Mouse (Mus musculus): ENCODE data around the gene Thbs3. TPM values are rescaled to one million over a fixed set of nuclear protein-coding genes. Genes with fewer than 3 reads are reported as not detected.

Gene Thbs3
- polyA plus RNA-seq, 2 experiments = 0.79 to 1.7 TPM

DNA sequence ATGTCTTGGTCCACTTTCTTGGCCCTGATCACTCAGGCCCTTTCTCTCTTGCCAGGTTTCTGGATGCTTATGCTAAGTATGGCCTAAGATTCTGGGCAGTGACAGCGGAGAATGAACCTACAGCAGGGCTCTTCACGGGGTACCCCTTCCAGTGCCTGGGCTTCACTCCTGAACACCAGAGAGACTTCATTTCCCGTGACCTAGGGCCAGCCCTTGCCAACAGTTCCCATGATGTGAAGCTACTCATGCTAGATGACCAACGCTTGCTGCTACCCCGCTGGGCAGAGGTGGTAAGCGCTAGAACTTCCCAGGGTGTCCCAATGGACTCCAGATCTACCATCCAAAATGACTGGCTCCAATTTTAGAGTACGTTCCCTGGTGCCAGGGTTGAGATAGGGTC, 8.9 kb upstream of the Thbs3 start:
- Histone ChIP-seq H3K4me3 (ENCODE audit: insufficient read depth in 1 of 2, low read depth in 2 of 2, low read length in 2 of 2) (no peak overlapping the region), H3K36me3 (replicated peaks; ENCODE audit: control insufficient read depth, insufficient read depth, low read depth) (peaks cover 18% of the 10 kb centered on the region), H3K9ac (replicated peaks) (no peak overlapping the region), H3K4me2 (ENCODE audit: low read depth) (no peak overlapping the region), H3K27me3 (ENCODE audit: control insufficient read depth, insufficient read depth, low read length) (no peaks in the 10 kb centered on the region), H3K27ac (no peak overlapping the region), H3K9me3 (ENCODE audit: control insufficient read depth, low read length) (no peaks in the 10 kb centered on the region), H3K4me1 (replicated peaks; ENCODE audit: control insufficient read depth in 2 of 2, insufficient read depth in 2 of 2, low read length in 1 of 2) (peaks cover 0 to 5% of the 10 kb centered on the region in 2 experiments; a peak in 3 of 4 replicates)
- 84% methylated on average over 7 of the region's 7 CpGs for WGBS (ENCODE audit: insufficient replicate concordance)
- TF ChIP-seq CTCF (IDR thresholded peaks at IDR 0.05; ENCODE audit: low read depth) = no peak
- TF ChIP-seq EP300 (IDR thresholded peaks at IDR 0.05; ENCODE audit: low read depth) = no peak
- DNase-seq (ENCODE audit: low read depth in 3 of 3, low spot score in 3 of 3) (no peak), ATAC-seq (ENCODE audit: insufficient read depth) (no peak)

DNA sequence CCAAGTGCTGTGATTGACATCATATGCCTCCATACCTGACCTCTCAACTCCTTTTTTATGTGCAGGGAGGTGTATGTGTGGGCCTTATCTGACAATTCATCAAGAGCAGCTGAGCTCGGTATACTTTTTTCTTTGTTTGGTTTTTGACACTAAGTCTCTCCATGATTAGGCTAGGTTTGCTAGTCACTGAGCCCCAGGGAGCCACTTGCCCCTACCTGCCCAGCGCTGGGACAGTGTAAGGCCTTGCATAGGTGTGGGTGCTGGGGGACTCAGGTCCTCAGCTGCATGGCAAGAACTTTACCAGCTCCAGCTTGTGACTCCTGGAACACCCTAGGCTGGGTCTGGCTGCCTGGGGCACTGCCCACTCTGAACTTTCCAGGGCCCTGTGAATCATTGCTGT, 8.3 kb upstream of the Thbs3 start:
- Histone ChIP-seq H3K36me3 (replicated peaks; ENCODE audit: control insufficient read depth, insufficient read depth, low read depth) (peaks cover 18% of the 10 kb centered on the region), H3K4me2 (ENCODE audit: low read depth) (no peak overlapping the region), H3K27me3 (ENCODE audit: control insufficient read depth, insufficient read depth, low read length) (no peaks in the 10 kb centered on the region), H3K4me1 (replicated peaks; ENCODE audit: control insufficient read depth in 2 of 2, insufficient read depth in 2 of 2, low read length in 1 of 2) (peaks cover 0 to 5% of the 10 kb centered on the region in 2 experiments; a peak in 3 of 4 replicates), H3K4me3 (ENCODE audit: insufficient read depth in 1 of 2, low read depth in 2 of 2, low read length in 2 of 2) (no peak overlapping the region), H3K27ac (no peak overlapping the region), H3K9me3 (ENCODE audit: control insufficient read depth, low read length) (no peaks in the 10 kb centered on the region), H3K9ac (replicated peaks) (no peak overlapping the region)
- 76% methylated on average over 2 of the region's 2 CpGs for WGBS (ENCODE audit: insufficient replicate concordance)
- DNase-seq (ENCODE audit: low read depth in 3 of 3, low spot score in 3 of 3) (no peak), ATAC-seq (ENCODE audit: insufficient read depth) (no peak)
- no peak for TF ChIP-seq EP300 (IDR thresholded peaks at IDR 0.05; ENCODE audit: low read depth)
- TF ChIP-seq CTCF (IDR thresholded peaks at IDR 0.05; ENCODE audit: low read depth) = no peak

DNA sequence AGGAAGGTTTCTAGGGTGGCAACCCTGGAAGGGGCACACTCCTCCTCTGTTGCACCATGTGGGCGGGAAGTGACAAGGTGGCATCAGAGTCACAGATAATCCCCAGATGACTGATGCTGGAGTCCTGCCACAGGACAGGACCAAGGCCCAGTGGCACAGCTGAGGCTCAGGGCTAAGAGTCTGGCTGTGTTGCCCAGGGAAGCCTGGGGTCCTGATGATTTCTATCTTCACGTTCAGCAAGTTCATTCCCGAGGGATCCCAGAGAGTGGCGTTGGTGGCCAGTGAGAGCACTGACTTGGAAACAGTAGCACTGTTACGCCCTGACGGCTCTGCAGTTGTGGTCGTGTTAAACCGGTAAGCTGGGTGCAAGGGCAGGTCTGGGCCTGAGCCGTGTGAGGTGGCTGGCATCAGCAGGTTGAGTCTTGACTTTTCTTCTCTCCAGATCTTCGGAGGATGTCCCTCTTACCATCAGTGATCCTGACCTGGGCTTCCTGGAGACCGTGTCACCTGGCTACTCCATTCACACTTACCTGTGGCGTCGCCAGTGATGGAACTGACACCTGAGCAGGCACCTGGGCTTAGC, 6.8 kb upstream of the Thbs3 start:
- H3K27me3 ChIP-seq (ENCODE audit: control insufficient read depth, insufficient read depth, low read length) = no peaks in the 10 kb centered on the region
- H3K4me2 ChIP-seq (ENCODE audit: low read depth) = no peak overlapping the region
- no peak for DNase-seq (ENCODE audit: low read depth in 3 of 3, low spot score in 3 of 3)
- no peak for ATAC-seq (ENCODE audit: insufficient read depth)
- no peak overlapping the region for H3K27ac ChIP-seq
- H3K4me1 ChIP-seq (replicated peaks; ENCODE audit: control insufficient read depth in 2 of 2, insufficient read depth in 2 of 2, low read length in 1 of 2) = peaks cover 8% of the 10 kb centered on the region in 2 experiments
- TF ChIP-seq EP300 (IDR thresholded peaks at IDR 0.05; ENCODE audit: low read depth) (no peak), CTCF (IDR thresholded peaks at IDR 0.05; ENCODE audit: low read depth) (no peak)
- no peaks in the 10 kb centered on the region for H3K9me3 ChIP-seq (ENCODE audit: control insufficient read depth, low read length)
- 82% methylated on average over 13 of the region's 13 CpGs for WGBS (ENCODE audit: insufficient replicate concordance)
- peaks cover 18% of the 10 kb centered on the region for H3K36me3 ChIP-seq (replicated peaks; ENCODE audit: control insufficient read depth, insufficient read depth, low read depth)
- H3K9ac ChIP-seq (replicated peaks) = no peak overlapping the region
- H3K4me3 ChIP-seq (ENCODE audit: insufficient read depth in 1 of 2, low read depth in 2 of 2, low read length in 2 of 2) = no peak overlapping the region

DNA sequence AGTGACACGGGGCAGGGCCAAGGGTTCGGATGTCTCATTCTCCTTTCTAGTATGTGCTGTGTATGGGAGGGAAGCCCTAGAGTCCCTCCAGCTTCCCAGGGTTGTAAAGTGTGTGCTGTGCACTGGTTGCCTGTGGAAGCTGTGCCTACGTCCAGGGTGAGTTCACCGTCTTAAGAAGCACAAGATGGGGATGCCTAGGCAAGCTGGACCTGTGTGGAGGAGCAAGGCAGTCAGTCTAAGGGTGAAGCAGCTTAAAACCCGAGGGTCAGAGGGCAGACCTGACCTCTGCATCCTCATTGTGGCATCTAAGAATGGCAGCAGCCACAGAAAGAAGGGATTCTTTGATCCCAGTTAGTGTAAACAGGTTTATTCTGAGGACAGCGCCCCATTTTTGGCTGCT, 6.2 kb upstream of the Thbs3 start:
- WGBS (ENCODE audit: insufficient replicate concordance) = 76% methylated on average over 6 of the region's 6 CpGs

DNA sequence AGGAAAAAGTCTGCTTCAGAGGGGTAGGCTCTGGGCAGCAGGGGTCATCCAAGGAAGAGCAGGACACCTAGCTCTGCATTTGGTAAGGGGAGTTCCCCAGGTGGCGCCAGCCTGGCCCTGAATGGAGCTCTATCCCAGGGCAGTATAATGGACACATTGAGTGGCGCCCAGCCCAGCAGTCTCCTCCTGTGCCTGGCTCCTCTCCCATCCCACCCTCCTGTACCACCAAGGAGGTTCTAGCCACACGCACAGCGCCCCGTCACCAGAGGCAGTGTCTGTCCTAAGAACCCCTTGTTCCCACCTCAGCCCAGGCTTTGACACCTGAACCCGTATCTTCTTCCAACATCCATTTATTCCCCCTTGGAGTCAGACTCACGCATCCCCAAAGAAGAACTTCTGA, 5.2 kb upstream of the Thbs3 start:
- H3K36me3 ChIP-seq (replicated peaks; ENCODE audit: control insufficient read depth, insufficient read depth, low read depth) = peaks cover 18% of the 10 kb centered on the region
- H3K9ac ChIP-seq (replicated peaks) = no peak overlapping the region
- no peaks in the 10 kb centered on the region for H3K27me3 ChIP-seq (ENCODE audit: control insufficient read depth, insufficient read depth, low read length)
- TF ChIP-seq EP300 (IDR thresholded peaks at IDR 0.05; ENCODE audit: low read depth) (no peak), CTCF (IDR thresholded peaks at IDR 0.05; ENCODE audit: low read depth) (no peak)
- no peak overlapping the region for H3K4me2 ChIP-seq (ENCODE audit: low read depth)
- H3K27ac ChIP-seq = no peak overlapping the region
- ATAC-seq (ENCODE audit: insufficient read depth) (no peak), DNase-seq (ENCODE audit: low read depth in 3 of 3, low spot score in 3 of 3) (no peak)
- H3K4me1 ChIP-seq (replicated peaks; ENCODE audit: control insufficient read depth in 2 of 2, insufficient read depth in 2 of 2, low read length in 1 of 2) = peaks cover 9 to 12% of the 10 kb centered on the region in 2 experiments
- 72% methylated on average over 7 of the region's 7 CpGs for WGBS (ENCODE audit: insufficient replicate concordance)
- no peaks in the 10 kb centered on the region for H3K9me3 ChIP-seq (ENCODE audit: control insufficient read depth, low read length)
- no peak overlapping the region for H3K4me3 ChIP-seq (ENCODE audit: insufficient read depth in 1 of 2, low read depth in 2 of 2, low read length in 2 of 2)

More for the DNA sequence above, 6.2 kb upstream of the Thbs3 start:
- no peak for DNase-seq (ENCODE audit: low read depth in 3 of 3, low spot score in 3 of 3)
- no peak overlapping the region for H3K4me2 ChIP-seq (ENCODE audit: low read depth)
- H3K9me3 ChIP-seq (ENCODE audit: control insufficient read depth, low read length) = no peaks in the 10 kb centered on the region
- H3K27ac ChIP-seq = no peak overlapping the region
- H3K4me1 ChIP-seq (replicated peaks; ENCODE audit: control insufficient read depth in 2 of 2, insufficient read depth in 2 of 2, low read length in 1 of 2) = peaks cover 5 to 9% of the 10 kb centered on the region in 2 experiments
- TF ChIP-seq EP300 (IDR thresholded peaks at IDR 0.05; ENCODE audit: low read depth) (no peak), CTCF (IDR thresholded peaks at IDR 0.05; ENCODE audit: low read depth) (no peak)
- no peak overlapping the region for H3K4me3 ChIP-seq (ENCODE audit: insufficient read depth in 1 of 2, low read depth in 2 of 2, low read length in 2 of 2)
- no peaks in the 10 kb centered on the region for H3K27me3 ChIP-seq (ENCODE audit: control insufficient read depth, insufficient read depth, low read length)
- peaks cover 18% of the 10 kb centered on the region for H3K36me3 ChIP-seq (replicated peaks; ENCODE audit: control insufficient read depth, insufficient read depth, low read depth)
- no peak for ATAC-seq (ENCODE audit: insufficient read depth)
- no peak overlapping the region for H3K9ac ChIP-seq (replicated peaks)

Measured in liver, embryonic 14.5 days (tissue).